Mouse (Mus musculus) MEL (cell line): ENCODE results near the gene Gm20388. TPM values are rescaled to one million over a fixed set of nuclear protein-coding genes. Genes with fewer than 3 reads are reported as not detected.

ENCODE experiments used
- DNase-seq: peaks from one replicate; pipeline ENCODE4 v3.0.0; 2011; ENCODE audit warnings: low read depth, low spot score
- H3K27ac ChIP-seq: 2 replicates; pipeline ENCODE4 v1.5.1; 2012; ENCODE audit warnings: low read depth, mild to moderate bottlenecking, control low read depth, low read length, moderate library complexity; ENCODE audit not compliant: control insufficient read depth
- H3K27me3 ChIP-seq, 2 experiments: fragments of 150-350 bp in 1 of 2; sonication (generic) in 1 of 2; 2 replicates each; pipeline ENCODE4 v1.6.1; 2012; ENCODE audit warnings: low read length in 2 of 2, mild to moderate bottlenecking in 2 of 2, improper control_type of control experiment in 1 of 2, moderate library complexity in 1 of 2; ENCODE audit not compliant: insufficient read depth in 2 of 2, control insufficient read depth in 1 of 2
- H3K36me3 ChIP-seq, 2 experiments: 2 replicates each; pipeline ENCODE4 v1.6.1; 2012 to 2014; ENCODE audit warnings: low read length in 2 of 2, improper control_type of control experiment in 1 of 2, inconsistent platforms in 1 of 2, mild to moderate bottlenecking in 1 of 2; ENCODE audit not compliant: insufficient read depth in 2 of 2, control insufficient read depth in 1 of 2
- H3K4me1 ChIP-seq, 2 experiments: fragments of 150-350 bp in 1 of 2; sonication (generic) in 1 of 2; 2 replicates each; pipeline ENCODE4 v1.6.1; 2012; ENCODE audit warnings: low read length in 2 of 2, improper control_type of control experiment in 1 of 2, mild to moderate bottlenecking in 1 of 2; ENCODE audit not compliant: insufficient read depth in 2 of 2, control insufficient read depth in 1 of 2
- H3K4me3 ChIP-seq, 2 experiments: fragments of 150-350 bp in 1 of 2; sonication (generic) in 1 of 2; 2 replicates each; pipeline ENCODE4 v1.5.1; 2012; ENCODE audit warnings: low read depth in 2 of 2, low read length in 2 of 2, mild to moderate bottlenecking in 2 of 2, moderate library complexity in 2 of 2, control low read depth in 1 of 2, improper control_type of control experiment in 1 of 2; ENCODE audit not compliant: control insufficient read depth in 1 of 2, insufficient read depth in 1 of 2
- H3K79me2 ChIP-seq: 2 replicates; pipeline ENCODE4 v1.6.1; 2012; ENCODE audit warnings: mild to moderate bottlenecking, low read length, moderate library complexity; ENCODE audit not compliant: control insufficient read depth, poor library complexity, insufficient read depth
- H3K9ac ChIP-seq: 2 replicates; pipeline ENCODE4 v1.6.1; 2012; ENCODE audit warnings: low read depth, mild to moderate bottlenecking, control low read depth, low read length, moderate library complexity; ENCODE audit not compliant: control insufficient read depth, poor library complexity, severe bottlenecking
- H3K9me3 ChIP-seq: fragments of 150-350 bp; sonication (generic); replicated peaks from 2 replicates; pipeline ENCODE4 v1.6.1; 2012; ENCODE audit warnings: mild to moderate bottlenecking, low read length, improper control_type of control experiment, moderate library complexity; ENCODE audit not compliant: insufficient read depth
- CHD1 ChIP-seq: IDR thresholded peaks from 2 replicates; pipeline ENCODE4 v1.6.1; 2012; ENCODE audit warnings: low read depth, mild to moderate bottlenecking, inconsistent platforms, low read length, improper control_type of control experiment
- CHD2 ChIP-seq: IDR thresholded peaks from 2 replicates; pipeline ENCODE4 v1.6.1; 2011; ENCODE audit warnings: low read length, improper control_type of control experiment
- CTCF ChIP-seq, 3 experiments: IDR thresholded peaks in 2 of 3; conservative IDR thresholded peaks in 1 of 3; 2 replicates each; pipeline ENCODE4 v1.5.1; 2011 to 2012; ENCODE audit warnings: low read length in 3 of 3, low read depth in 2 of 3, mild to moderate bottlenecking in 2 of 3, improper control_type of control experiment in 1 of 3, inconsistent platforms in 1 of 3, mixed read lengths in 1 of 3, moderate library complexity in 1 of 3; ENCODE audit not compliant: control insufficient read depth in 1 of 3, insufficient read depth in 1 of 3, poor library complexity in 1 of 3, severe bottlenecking in 1 of 3
- E2F4 ChIP-seq: IDR thresholded peaks from 2 replicates; pipeline ENCODE4 v1.6.1; 2011; ENCODE audit warnings: low read depth, low read length, improper control_type of control experiment, borderline replicate concordance
- ETS1 ChIP-seq: IDR thresholded peaks from 2 replicates; pipeline ENCODE4 v1.6.1; 2012; ENCODE audit warnings: low read depth, mild to moderate bottlenecking, inconsistent platforms, low read length, improper control_type of control experiment, moderate library complexity
- GABPA ChIP-seq: IDR thresholded peaks from 2 replicates; pipeline ENCODE4 v1.6.1; 2012; ENCODE audit warnings: low read depth, mild to moderate bottlenecking, inconsistent platforms, low read length, improper control_type of control experiment, moderate library complexity
- HCFC1 ChIP-seq: IDR thresholded peaks from 2 replicates; pipeline ENCODE4 v1.6.1; 2012; ENCODE audit warnings: low read depth, mild to moderate bottlenecking, inconsistent platforms, low read length, improper control_type of control experiment, moderate library complexity
- JUND ChIP-seq: IDR thresholded peaks from 2 replicates; pipeline ENCODE4 v1.6.1; 2011; ENCODE audit warnings: low read depth, mild to moderate bottlenecking, improper control_type of control experiment, low read length
- MAFK ChIP-seq: IDR thresholded peaks from 2 replicates; pipeline ENCODE4 v1.6.1; 2011; ENCODE audit warnings: low read depth, mild to moderate bottlenecking, low read length, improper control_type of control experiment, borderline replicate concordance
- MAX ChIP-seq: IDR thresholded peaks from 2 replicates; pipeline ENCODE4 v1.6.1; 2011; ENCODE audit warnings: low read length, improper control_type of control experiment
- MAZ ChIP-seq: IDR thresholded peaks from 2 replicates; pipeline ENCODE4 v1.6.1; 2012; ENCODE audit warnings: low read depth, mild to moderate bottlenecking, inconsistent platforms, low read length, improper control_type of control experiment
- MEF2A ChIP-seq: IDR thresholded peaks from 2 replicates; pipeline ENCODE4 v1.6.1; 2014; ENCODE audit warnings: low read depth, mild to moderate bottlenecking, inconsistent platforms, low read length, improper control_type of control experiment; ENCODE audit not compliant: poor library complexity, insufficient replicate concordance, severe bottlenecking; ENCODE audit errors: extremely low read depth
- MXI1 ChIP-seq: IDR thresholded peaks from 2 replicates; pipeline ENCODE4 v1.6.1; 2011; ENCODE audit warnings: mild to moderate bottlenecking, low read depth, low read length, improper control_type of control experiment
- MYC ChIP-seq: IDR thresholded peaks from 2 replicates; pipeline ENCODE4 v1.6.1; 2011; ENCODE audit warnings: low read depth, mild to moderate bottlenecking, low read length, improper control_type of control experiment, moderate library complexity
- NELFE ChIP-seq: IDR thresholded peaks from 2 replicates; pipeline ENCODE4 v1.6.1; 2011; ENCODE audit warnings: low read depth, low read length, improper control_type of control experiment
- POLR2AphosphoS2 ChIP-seq: IDR thresholded peaks from 2 replicates; pipeline ENCODE4 v1.6.1; 2011; ENCODE audit warnings: low read length, improper control_type of control experiment
- POLR2AphosphoS5 ChIP-seq: IDR thresholded peaks from 2 replicates; pipeline ENCODE4 v1.6.1; 2012; ENCODE audit warnings: low read depth, borderline replicate concordance, mild to moderate bottlenecking, inconsistent platforms, low read length, moderate library complexity, mixed read lengths
- RAD21 ChIP-seq: IDR thresholded peaks from 2 replicates; pipeline ENCODE4 v1.6.1; 2011; ENCODE audit warnings: mild to moderate bottlenecking, low read depth, low read length, improper control_type of control experiment
- SIN3A ChIP-seq: IDR thresholded peaks from 2 replicates; pipeline ENCODE4 v1.6.1; 2012; ENCODE audit warnings: low read length, improper control_type of control experiment, inconsistent platforms
- SMC3 ChIP-seq: IDR thresholded peaks from 2 replicates; pipeline ENCODE4 v1.6.1; 2011; ENCODE audit warnings: low read depth, low read length, improper control_type of control experiment
- TAL1 ChIP-seq: IDR thresholded peaks from 2 replicates; pipeline ENCODE4 v1.6.1; 2012; ENCODE audit warnings: mild to moderate bottlenecking, inconsistent platforms, low read length, moderate library complexity, mixed read lengths
- TBP ChIP-seq: IDR thresholded peaks from 2 replicates; pipeline ENCODE4 v1.8.0; 2011; ENCODE audit warnings: low read depth, low read length, improper control_type of control experiment
- TCF12 ChIP-seq: IDR thresholded peaks from 2 replicates; pipeline ENCODE4 v1.6.1; 2014; ENCODE audit warnings: low read depth, mild to moderate bottlenecking, inconsistent platforms, low read length, improper control_type of control experiment, moderate library complexity
- USF1 ChIP-seq: IDR thresholded peaks from 2 replicates; pipeline ENCODE4 v1.6.1; 2014; ENCODE audit warnings: low read depth, mild to moderate bottlenecking, inconsistent platforms, low read length, improper control_type of control experiment, moderate library complexity
- ZC3H11A ChIP-seq: IDR thresholded peaks from 2 replicates; pipeline ENCODE4 v1.6.1; 2012; ENCODE audit warnings: low read depth, mild to moderate bottlenecking, inconsistent platforms, low read length, improper control_type of control experiment
- ZKSCAN1 ChIP-seq: IDR thresholded peaks from 2 replicates; pipeline ENCODE4 v1.6.1; 2012; ENCODE audit warnings: low read depth, mild to moderate bottlenecking, inconsistent platforms, low read length, improper control_type of control experiment, moderate library complexity
- ZMIZ1 ChIP-seq: IDR thresholded peaks from 2 replicates; pipeline ENCODE4 v1.6.1; 2012; ENCODE audit warnings: low read depth, mild to moderate bottlenecking, inconsistent platforms, low read length, improper control_type of control experiment, moderate library complexity
- ZNF384 ChIP-seq: IDR thresholded peaks from 2 replicates; pipeline ENCODE4 v1.6.1; 2012; ENCODE audit warnings: low read depth, mild to moderate bottlenecking, inconsistent platforms, low read length, improper control_type of control experiment
- polyA plus RNA-seq, 2 experiments: library from polyadenylated mRNA; stranded (reverse) in 1 of 2; unstranded in 1 of 2; fragments of >175 nt in 1 of 2; fragments of >200 nt in 1 of 2; gene quantifications; 2 replicates each; pipeline versions ENCODE4 v1.2.1 to v1.2.4; 2012; ENCODE audit warnings: low replicate concordance in 2 of 2, low read depth in 1 of 2; ENCODE audit not compliant: insufficient read length in 2 of 2, insufficient read depth in 1 of 2, missing spikeins in 1 of 2
- total RNA-seq: library from RNA; depleted of rRNA; stranded (reverse); fragments of 300-350 nt; gene quantifications from 2 replicates; pipeline ENCODE4 v1.2.3, GENCODE M21; 2012

Gm20388 gene
- total and polyA plus RNA-seq, 3 experiments = 11.1 to 17.8 TPM; not detected in 1

DNA sequence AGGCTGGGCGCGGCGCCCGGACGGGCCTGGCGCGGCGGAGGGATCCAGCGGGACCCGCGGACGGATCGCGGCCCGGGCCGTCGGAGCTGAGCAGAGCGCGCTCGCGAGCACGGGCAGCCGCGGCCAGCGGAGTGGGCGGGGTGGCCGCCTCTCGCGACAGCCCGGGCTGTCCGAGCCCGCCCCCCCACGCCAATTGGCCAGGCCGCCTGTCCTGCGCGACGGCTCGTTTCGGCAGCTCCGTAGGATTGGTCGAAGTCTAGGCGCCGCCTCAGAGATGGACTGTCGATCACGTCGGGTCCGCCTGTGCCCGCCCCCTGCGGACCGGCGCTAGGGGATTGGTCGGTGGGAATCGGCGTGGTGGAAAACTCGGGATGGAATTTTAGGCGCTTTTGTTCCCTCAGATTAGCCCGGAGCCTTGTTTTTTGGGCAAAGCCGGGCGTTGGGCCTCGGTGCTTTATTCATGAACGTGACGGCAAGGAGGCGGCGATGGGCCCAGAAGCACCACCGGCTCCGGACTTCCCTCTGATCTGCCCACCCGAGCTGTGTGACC lies 1742.2 kb downstream of the Gm20388 start, which contains the start of gene Zcchc14:
Gene Zcchc14, minus strand, starts transcription at position 128 of the 550 bp plus-strand sequence.
- H3K9ac ChIP-seq = no peak within 1 kb of the TSS
- no peaks in the 10 kb centered on the region for H3K27me3 ChIP-seq
- no peak within 1 kb of the TSS for H3K4me3 ChIP-seq
- no peaks in the 10 kb centered on the region for H3K79me2 ChIP-seq
- H3K9me3 ChIP-seq = no peaks in the 10 kb centered on the region
- H3K27ac ChIP-seq = no peak within 1 kb of the TSS
- H3K36me3 ChIP-seq = no peaks in the 10 kb centered on the region
- DNase-seq = no peak
- no peak for TF ChIP-seq SMC3
- TF ChIP-seq ZMIZ1 = no peak
- TF ChIP-seq MAZ = no peak
- no peak for TF ChIP-seq POLR2AphosphoS5
- no peak for TF ChIP-seq TBP
- TF ChIP-seq ZC3H11A = no peak
- TF ChIP-seq MXI1 = no peak
- no peak for TF ChIP-seq ETS1
- no peak for TF ChIP-seq ZNF384
- TF ChIP-seq MEF2A = no peak
- TF ChIP-seq CTCF (IDR thresholded peaks at IDR 0.05 in 2 of 3, conservative IDR thresholded peaks at IDR 0.05 in 1 of 3; ENCODE audit: control insufficient read depth in 1 of 3, insufficient read depth in 1 of 3, low read depth in 2 of 3, low read length in 3 of 3, poor library complexity in 1 of 3, severe bottlenecking in 1 of 3) = no peak
- TF ChIP-seq NELFE = no peak
- no peak for TF ChIP-seq TCF12
- TF ChIP-seq CHD2 = no peak
- TF ChIP-seq USF1 = no peak
- no peaks in the 10 kb centered on the region for H3K4me1 ChIP-seq

DNA sequence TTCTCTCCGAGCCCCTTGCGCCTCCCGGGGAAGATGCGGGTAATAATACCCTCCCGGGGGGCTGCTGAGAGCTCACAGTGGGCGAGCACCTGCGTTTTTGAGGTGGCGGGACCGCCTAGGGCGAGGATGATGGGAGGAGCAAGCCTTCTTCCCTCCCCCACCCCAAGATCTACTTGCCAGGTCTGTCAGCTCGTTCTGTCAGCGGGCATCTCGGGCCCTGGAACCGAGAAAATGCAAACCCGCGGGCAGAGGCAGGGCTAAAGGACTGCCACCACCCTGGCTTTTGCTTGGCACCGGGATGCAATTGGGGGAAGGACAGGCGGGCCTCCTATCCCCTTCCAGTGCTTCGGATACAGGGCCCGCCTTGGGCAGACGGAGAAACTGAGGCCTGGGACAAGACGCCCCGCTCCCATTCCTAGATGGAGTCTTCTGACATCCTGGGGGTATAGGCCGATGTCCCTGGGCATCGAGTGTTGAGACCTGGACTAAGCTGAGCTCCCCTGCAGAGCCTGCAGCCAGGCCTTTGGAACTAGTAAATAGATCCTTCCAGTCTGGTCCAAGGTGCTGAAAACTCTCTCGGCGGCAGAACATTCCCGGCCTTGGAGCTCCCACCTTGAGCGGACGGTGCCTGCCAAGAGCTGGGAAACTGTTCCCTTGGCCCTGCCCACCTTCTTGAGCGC lies 1742.8 kb downstream of the Gm20388 start:
- Histone ChIP-seq H3K9me3 (no peaks in the 10 kb centered on the region), H3K36me3 (no peaks in the 10 kb centered on the region), H3K79me2 (no peaks in the 10 kb centered on the region), H3K27me3 (no peaks in the 10 kb centered on the region), H3K4me1 (no peaks in the 10 kb centered on the region), H3K27ac (no peak overlapping the region), H3K4me3 (no peak overlapping the region), H3K9ac (no peak overlapping the region)
- TF ChIP-seq GABPA (no peak), ZNF384 (no peak), RAD21 (no peak), E2F4 (no peak), JUND (no peak), TAL1 (no peak), HCFC1 (no peak), MYC (no peak), MAFK (no peak), USF1 (no peak), NELFE (no peak), MAX (no peak), CHD1 (no peak), POLR2AphosphoS2 (no peak), ZKSCAN1 (no peak), CTCF (IDR thresholded peaks at IDR 0.05 in 2 of 3, conservative IDR thresholded peaks at IDR 0.05 in 1 of 3; ENCODE audit: control insufficient read depth in 1 of 3, insufficient read depth in 1 of 3, low read depth in 2 of 3, low read length in 3 of 3, poor library complexity in 1 of 3, severe bottlenecking in 1 of 3) (no peak), POLR2AphosphoS5 (no peak), SIN3A (no peak)
- no peak for DNase-seq
